Mouse (Mus musculus) liver, adult 2 months (tissue): ENCODE results near the gene Slc25a34.

Experiments used
- CTCF ChIP-seq: fragments of 200-500 bp; IDR thresholded peaks from 2 replicates; pipeline ENCODE4 v1.5.1; 2011; ENCODE audit warnings: low read depth, low read length, control low read depth
- POLR2A ChIP-seq: fragments of 200-500 bp; IDR thresholded peaks from 2 replicates; pipeline ENCODE4 v1.6.1; 2011; ENCODE audit warnings: low read length, control low read depth; ENCODE audit not compliant: insufficient read depth; ENCODE audit errors: extremely low read depth

DNA sequence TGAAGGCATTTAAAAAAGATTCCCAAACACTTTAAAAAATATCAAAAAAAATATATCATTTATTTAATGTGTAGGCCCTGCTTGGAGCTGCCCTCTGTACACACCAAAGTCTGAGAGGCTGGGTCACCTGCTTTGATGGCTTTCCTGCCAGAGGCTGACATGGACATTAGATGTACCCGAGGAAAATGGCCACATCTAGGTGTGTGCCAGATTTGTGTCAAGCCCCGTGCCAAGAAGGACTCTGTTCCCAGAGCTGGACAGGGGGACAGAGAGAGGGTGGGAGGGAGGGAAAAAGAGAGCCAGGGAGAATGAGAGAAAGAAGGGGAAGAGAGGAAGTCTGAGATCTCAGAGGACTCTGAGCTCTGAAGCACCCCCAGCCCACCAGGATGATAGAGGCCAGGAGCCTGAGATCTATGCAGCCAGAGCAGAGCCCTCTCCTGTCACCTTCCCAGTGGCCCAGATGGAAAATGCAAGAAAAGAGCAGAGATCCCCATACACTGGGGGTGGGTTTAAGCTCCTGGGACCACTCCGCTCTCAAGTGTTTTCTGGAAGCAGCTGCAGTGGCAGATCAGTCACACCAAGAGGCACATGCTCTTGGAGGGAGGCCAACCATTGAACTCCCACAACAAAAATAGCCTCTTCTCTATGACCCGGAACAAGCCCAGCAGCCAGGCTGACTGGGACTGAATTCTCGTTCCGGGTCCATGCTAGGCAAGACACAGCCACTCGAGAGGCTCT, 19.7 kb upstream of the Slc25a34 start:
- TF ChIP-seq POLR2A: no peak
- no peak for TF ChIP-seq CTCF
